Mouse (Mus musculus) heart, adult 2 months (tissue): ENCODE measurements at regions not wholly inside any gene's neighbourhood (a gene's known extent, or its start where the extent isn't known, plus 50 kb on each side); places are given as distances from the start of the nearest gene placed in this dataset.

Source experiments
- DNase-seq, 2 experiments: peaks; one replicate each; pipeline ENCODE4 v3.0.0; 2021
- H3K27ac ChIP-seq: fragments of 200-600 bp; 2 replicates; pipeline ENCODE4 v1.8.1; 2022
- H3K27me3 ChIP-seq: fragments of 200-500 bp; 2 replicates; pipeline ENCODE4 v1.6.1; 2012; ENCODE audit warnings: mild to moderate bottlenecking, low read length, inconsistent platforms, mixed read lengths; ENCODE audit not compliant: control insufficient read depth, insufficient read depth
- H3K36me3 ChIP-seq: fragments of 200-500 bp; 2 replicates; pipeline ENCODE4 v1.6.1; 2012; ENCODE audit warnings: low read length, inconsistent platforms; ENCODE audit not compliant: control insufficient read depth, insufficient read depth
- H3K4me1 ChIP-seq: fragments of 200-500 bp; 2 replicates; pipeline ENCODE4 v1.6.1; 2011; ENCODE audit warnings: low read length; ENCODE audit not compliant: control insufficient read depth, insufficient read depth
- H3K4me3 ChIP-seq: fragments of 200-600 bp; 2 replicates; pipeline ENCODE4 v1.8.1; 2022
- H3K79me2 ChIP-seq: fragments of 200-500 bp; replicated peaks from 2 replicates; pipeline ENCODE4 v1.6.1; 2012; ENCODE audit warnings: mild to moderate bottlenecking, inconsistent platforms, low read length, moderate library complexity, mixed read lengths; ENCODE audit not compliant: control insufficient read depth, insufficient read depth
- H3K9ac ChIP-seq: fragments of 200-500 bp; 2 replicates; pipeline ENCODE4 v1.6.1; 2012; ENCODE audit warnings: low read depth, mild to moderate bottlenecking, control low read depth, inconsistent platforms, low read length, mixed read lengths
- CTCF ChIP-seq: fragments of 200-600 bp; IDR thresholded peaks from 2 replicates; pipeline ENCODE4 v1.8.1; 2022; ENCODE audit warnings: antibody characterized with exemption, mild to moderate bottlenecking, moderate library complexity
- EP300 ChIP-seq: fragments of 200-500 bp; IDR thresholded peaks from 2 replicates; pipeline ENCODE4 v1.6.1; 2011; ENCODE audit warnings: low read depth, low read length, control low read depth; ENCODE audit not compliant: insufficient read depth
- POLR2A ChIP-seq: fragments of 200-500 bp; IDR thresholded peaks from 2 replicates; pipeline ENCODE4 v1.6.1; 2011; ENCODE audit warnings: mild to moderate bottlenecking, low read depth, low read length, control low read depth; ENCODE audit not compliant: insufficient read depth
- WGBS: fragments of 180-500 bp; shearing (Covaris S2); methylation state at CpG from one replicate; pipeline ENCODE4 v1.1.7; 2018; 5-methylcytosine and 5-hydroxymethylcytosine counted together
- intact Hi-C: fragments of 180-260 bp; cut with DNase I; formaldehyde crosslinking; loops from one replicate; pipeline ENCODE4 v1.15.1; 2025

DNA sequence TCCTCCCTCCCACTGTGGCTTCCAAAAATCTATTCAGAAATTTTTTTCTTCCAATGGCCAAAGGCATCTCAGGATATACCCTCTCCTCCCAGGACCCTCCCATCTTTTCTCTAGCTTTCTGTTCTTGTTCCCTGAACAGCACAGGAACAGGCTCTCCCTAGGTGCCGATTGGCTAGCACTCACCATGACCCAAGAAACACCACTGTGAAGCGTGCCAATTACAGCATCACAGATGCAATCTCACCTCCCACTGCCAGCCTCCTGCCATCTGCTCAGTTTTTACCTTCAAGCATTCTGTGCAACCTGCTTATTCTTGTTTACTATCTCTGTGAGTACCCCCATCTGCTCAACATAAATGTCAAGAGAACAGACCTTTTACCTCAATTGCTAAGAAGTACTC is 586.7 kb upstream of the AI429214 start:
- Histone ChIP-seq H3K4me1 (no peaks in the 10 kb centered on the region), H3K9ac (no peak overlapping the region), H3K4me3 (no peak overlapping the region), H3K27me3 (no peaks in the 10 kb centered on the region), H3K36me3 (no peaks in the 10 kb centered on the region), H3K27ac (no peak overlapping the region), H3K79me2 (no peaks in the 10 kb centered on the region)
- no peak for DNase-seq
- TF ChIP-seq EP300 (no peak), CTCF (no peak), POLR2A (no peak)
- intact Hi-C loops: no loop called here
- WGBS: 84% methylated on average over 2 of the region's 2 CpGs
